Mouse (Mus musculus) spleen, postnatal 10 days (tissue): ENCODE results near the gene Lrwd1.

Experiments used
- DNase-seq, 2 experiments: peaks; one replicate each; pipeline ENCODE4 v3.0.0; 2021 to 2022; ENCODE audit warnings: low spot score in 2 of 2

Lrwd1 gene

GRCm38 (mm10) chr5:136094249-136095010 lies 41.4 kb downstream of the Lrwd1 start:
- DNase-seq: no peak

- no peak for DNase-seq
Observed at GRCm38 (mm10) chr5:136091927-136092326, 43.9 kb downstream of the Lrwd1 start.

DNA sequence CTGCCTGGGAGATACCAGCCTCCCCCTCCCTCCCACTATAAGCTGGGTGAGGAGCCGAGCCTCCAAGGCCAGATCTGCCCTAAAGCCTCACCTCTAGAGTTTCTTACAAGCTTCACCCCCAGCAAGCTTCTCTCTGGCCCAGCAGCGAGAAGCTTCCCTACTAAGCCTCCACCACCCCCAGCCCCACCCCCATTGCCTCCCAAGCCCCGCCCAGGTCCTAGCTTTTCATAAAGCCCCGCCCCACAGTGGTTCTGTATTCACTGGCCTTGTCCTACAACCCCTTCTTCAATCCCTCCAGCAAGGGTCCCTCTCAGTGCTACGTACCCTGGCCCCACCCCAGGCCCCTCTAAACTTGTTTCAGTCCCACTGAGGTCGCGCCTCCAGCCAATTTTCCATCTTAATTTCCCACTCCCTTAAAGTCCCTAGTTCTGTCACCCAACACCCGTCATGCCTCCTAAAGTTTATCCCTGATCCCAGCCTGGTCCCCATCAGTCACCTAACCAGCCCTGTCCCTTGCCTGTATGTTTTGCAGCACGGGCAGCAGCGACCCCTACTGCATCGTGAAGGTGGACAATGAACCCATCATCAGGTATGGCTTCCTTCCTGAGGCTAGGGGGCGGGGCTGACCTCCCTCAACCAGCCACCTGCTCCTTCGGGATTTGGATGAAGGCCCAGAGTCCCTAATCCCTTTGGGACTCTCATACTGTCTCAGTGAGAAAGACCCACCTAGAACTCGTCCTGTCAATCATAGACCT lies 46.9 kb downstream of the Lrwd1 start:
- DNase-seq: no peak

- DNase-seq: no peak
Observed at GRCm38 (mm10) chr5:136086290-136086689, 49.6 kb downstream of the Lrwd1 start.

GRCm38 (mm10) chr5:136084891-136085651 lies 50.8 kb downstream of the Lrwd1 start:
- DNase-seq: peak in 1 of 2 experiments; percentile 31

- peak in 1 of 2 experiments; percentile 35 for DNase-seq
Observed at GRCm38 (mm10) chr5:136084144-136084881, 51.6 kb downstream of the Lrwd1 start.

DNA sequence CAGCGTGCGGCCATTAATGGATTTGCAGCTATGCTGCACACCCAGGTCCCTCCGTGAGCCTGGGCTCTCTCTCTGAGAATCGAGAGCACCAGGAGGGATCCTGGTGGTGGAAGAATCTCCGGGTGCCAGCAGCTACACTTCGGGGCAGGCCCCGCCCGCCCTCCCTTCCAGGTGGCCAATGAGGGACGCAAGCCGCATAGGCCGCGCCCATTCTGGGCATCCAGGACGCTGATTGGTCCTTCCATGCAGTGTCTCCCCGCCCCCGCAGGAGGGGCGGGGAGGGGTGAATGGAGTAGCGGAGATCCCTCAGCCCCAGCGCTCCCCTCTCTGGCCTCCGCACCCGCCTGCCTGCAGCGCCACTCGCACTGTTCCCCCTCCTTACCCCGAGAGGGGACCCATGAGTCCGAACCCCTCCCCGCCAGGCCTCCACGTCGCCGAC lies 52.2 kb downstream of the Lrwd1 start, which contains the start of gene Rasa4:
Gene Rasa4 (plus strand): TSS at position 248 of the 439 bp plus-strand sequence.
- DNase-seq: peak; percentile 67 to 91

DNA sequence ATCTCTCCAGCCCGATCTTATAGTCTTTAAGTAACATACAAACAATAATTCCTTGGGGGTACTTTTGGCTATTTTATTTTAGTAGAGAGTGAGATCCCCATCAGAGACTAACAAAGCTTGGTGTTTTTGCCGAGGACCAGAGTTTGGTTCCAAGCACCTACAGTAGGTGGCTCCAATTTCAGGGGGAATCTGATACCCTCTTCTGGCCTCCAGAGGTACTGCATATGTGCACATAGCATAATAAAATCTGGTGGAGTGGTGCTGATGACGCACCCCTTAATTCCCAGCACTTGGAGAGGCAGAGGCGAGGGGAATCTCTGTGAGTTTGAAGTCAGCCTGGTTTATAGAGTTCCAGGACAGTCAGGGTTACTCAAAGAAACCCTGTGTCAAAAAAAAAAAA lies 53.5 kb downstream of the Lrwd1 start:
- no peak for DNase-seq

- DNase-seq: no peak
Observed at GRCm38 (mm10) chr5:136078136-136078535, 57.7 kb downstream of the Lrwd1 start.

DNA sequence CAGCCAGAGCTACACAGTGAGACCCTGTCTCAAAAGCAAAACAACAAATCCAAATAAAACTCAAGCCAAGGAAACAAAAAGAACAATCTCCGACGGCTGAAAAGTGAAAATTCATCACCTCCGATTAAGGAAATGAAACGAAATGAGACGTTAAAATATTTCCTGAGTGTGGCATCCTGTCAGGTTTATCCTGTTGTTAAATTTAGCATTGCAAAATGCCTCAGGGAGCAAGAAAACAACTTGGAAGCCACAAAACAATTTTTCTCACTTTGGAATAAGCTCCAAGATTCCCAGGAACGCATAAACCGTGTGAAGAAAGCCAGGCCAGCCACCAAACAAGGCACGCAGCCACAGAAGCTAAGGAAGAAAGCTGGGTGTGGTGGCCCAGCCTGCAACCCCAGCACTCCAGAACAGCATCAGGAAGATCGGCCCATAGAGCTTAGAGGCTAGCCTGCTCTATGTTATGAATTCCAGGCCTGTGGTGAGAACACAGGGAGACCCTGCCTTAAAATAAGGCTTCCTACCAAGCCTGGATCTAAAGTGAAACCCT lies 58.8 kb downstream of the Lrwd1 start:
- no peak for DNase-seq

- DNase-seq: no peak
Observed at GRCm38 (mm10) chr5:136076284-136076683, 59.6 kb downstream of the Lrwd1 start.

GRCm38 (mm10) chr5:136075076-136075475 lies 60.8 kb downstream of the Lrwd1 start:
- no peak for DNase-seq

- DNase-seq: no peak
Observed at GRCm38 (mm10) chr5:136073526-136073925, 62.3 kb downstream of the Lrwd1 start.

- no peak for DNase-seq
Observed at GRCm38 (mm10) chr5:136073051-136073450, 62.8 kb downstream of the Lrwd1 start.
